ENCODE assay signal across 8 mouse cellular contexts in the genomic region with DNA sequence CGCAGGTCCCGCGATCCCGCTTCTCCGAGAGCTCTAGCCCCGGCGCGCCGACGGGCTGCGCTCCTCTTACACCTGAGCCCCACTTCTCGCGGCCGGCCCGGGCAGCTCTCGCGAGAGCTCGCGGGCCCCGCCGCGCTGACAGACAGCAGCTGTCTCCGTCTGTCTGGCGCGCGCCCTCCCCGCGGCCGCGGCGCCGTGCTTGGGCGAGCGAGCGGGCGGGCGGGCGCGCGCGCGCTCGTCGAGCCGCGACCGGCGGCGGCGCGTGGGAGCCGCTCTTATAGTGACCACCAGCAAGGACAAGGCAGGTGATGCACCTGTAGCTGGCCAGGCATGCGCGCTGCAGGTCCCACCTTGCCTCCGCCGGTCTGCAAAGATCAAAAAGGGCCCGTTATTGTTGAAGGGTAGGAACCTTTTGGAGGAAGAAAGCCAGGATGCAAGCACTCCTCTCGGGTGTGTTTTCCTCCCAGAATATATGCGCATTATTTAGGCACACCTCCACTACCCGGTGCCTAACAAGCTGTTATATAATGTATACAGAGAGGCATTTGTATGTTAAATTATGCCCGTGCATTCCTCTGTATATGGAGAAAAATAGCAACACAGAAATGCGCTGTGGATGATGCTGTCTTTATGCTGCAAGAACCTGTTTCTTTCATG. TPM values are rescaled to one million over a fixed set of nuclear protein-coding genes. Genes with fewer than 3 reads are reported as not detected.
DNase-seq lines count a peak whose midpoint lies in the region; ATAC-seq lines count a peak whose summit lies in the region.

A gene (minus strand): TSS at position 34 of the 657 bp plus-strand sequence.

- no peaks in the 10 kb centered on the region for H3K9me3 ChIP-seq in stomach, embryonic 14.5 days (ENCODE audit: control insufficient read depth, low read depth, low read length)

- peak within 1 kb of the TSS; percentile 30 for H3K4me3 ChIP-seq in stomach, embryonic 14.5 days (ENCODE audit: low read depth, low read length)

- no peaks in the 10 kb centered on the region for H3K36me3 ChIP-seq in stomach, embryonic 14.5 days (ENCODE audit: control insufficient read depth, insufficient read depth, low read length)

- H3K4me1 ChIP-seq in stomach, embryonic 14.5 days (ENCODE audit: control insufficient read depth, insufficient read depth, low read length) = 0 out of 2 replicates have a peak, but pooled peaks cover 7% of the 10 kb centered on the region

- peaks cover 77% of the 10 kb centered on the region for H3K27me3 ChIP-seq in stomach, embryonic 14.5 days (ENCODE audit: control insufficient read depth, insufficient read depth, low read length)

- no peak within 1 kb of the TSS for H3K27ac ChIP-seq in stomach, embryonic 14.5 days (ENCODE audit: low read length)

- no peak within 1 kb of the TSS; the same call in 1 of the 2 replicates for H3K9ac ChIP-seq in stomach, embryonic 14.5 days (replicated peaks; ENCODE audit: low read depth, low read length)

- WGBS in stomach, embryonic 14.5 days = under 1% methylated on average over 47 of the region's 62 CpGs

- DNase-seq in ovary, postnatal 36 days (ENCODE audit: low spot score) = peak; percentile 57
- DNase-seq in ovary, postnatal 14 days (ENCODE audit: low spot score) = no peak
- peak; percentile 46 for DNase-seq in c-Kit-positive CD71-positive TER-119-negative erythroid progenitor cells, embryonic 14.5 days (ENCODE audit: low read depth)
- DNase-seq in kidney, postnatal 10 days = peak; percentile 77
- DNase-seq in layer of hippocampus, postnatal 25 days (ENCODE audit: extremely low spot score in 1 of 2, low spot score in 1 of 2) = no peak

- peak; percentile 60 for ATAC-seq in granulocyte monocyte progenitor cell, adult 5-6 weeks (replicated peaks; ENCODE audit: poor library complexity, severe bottlenecking)
- peak; percentile 31; the same call in 1 of the 2 replicates for ATAC-seq in megakaryocyte, adult 5-6 weeks (ENCODE audit: poor library complexity, severe bottlenecking)
- peak; percentile 90 for ATAC-seq in stomach, embryonic 14.5 days (ENCODE audit: insufficient number of reproducible peaks, insufficient read depth, low FRiP score, low read depth)

- peak within 1 kb of the TSS; percentile 68 for H3K4me2 ChIP-seq in stomach, embryonic 14.5 days (replicated peaks; ENCODE audit: low read depth, low read length)

RNA-seq across cellular contexts. Expression of the gene that starts here (rescaled TPM):
- total RNA-seq in granulocyte monocyte progenitor cell, adult 5-6 weeks (2014; fragmentation: Nextera tagmentation) = 0.64 and 1.4 TPM in 2 replicates
- 0.52 TPM in 1 of 2 replicates, not detected in the other for total RNA-seq in granulocyte monocyte progenitor cell, adult 5-6 weeks (2017)
- not detected in 2 replicates for total RNA-seq in megakaryocyte, adult 5-6 weeks (2015)
- total RNA-seq in megakaryocyte, adult 5-6 weeks (2017) = not detected in 2 replicates
- 0.32 and 0.43 TPM in 2 replicates for polyA plus RNA-seq in stomach, embryonic 14.5 days (2014; fragmentation: Nextera tagmentation; extraction: Ambion mirVana)
- total RNA-seq in layer of hippocampus, postnatal 25 days (2021) = under 1 TPM in 1 of 2 experiments, not detected in 1; 0.07 TPM

Comparison
In these comparisons a context has a peak if more than half of its experiments do, and no peak if none do; other contexts are left out.
1. DNase-seq: peak in ovary, postnatal 36 days (single experiment), c-Kit-positive CD71-positive TER-119-negative erythroid progenitor cells, embryonic 14.5 days (single experiment) and kidney, postnatal 10 days (single experiment); none in ovary, postnatal 14 days (single experiment) and layer of hippocampus, postnatal 25 days (0 of 2).
2. Peak in ATAC-seq in megakaryocyte, adult 5-6 weeks; RNA of the gene not detected or under 1 TPM.
3. Peak in ATAC-seq, H3K4me3 ChIP-seq and H3K4me2 ChIP-seq in stomach, embryonic 14.5 days; RNA of the gene not detected or under 1 TPM.
4. ATAC-seq: peak in every context shown above with its lines; median percentile 90 in stomach, embryonic 14.5 days; 60 in granulocyte monocyte progenitor cell, adult 5-6 weeks; 31 in megakaryocyte, adult 5-6 weeks.